Mouse (Mus musculus): ENCODE results near the gene Sumf2. TPM values are rescaled to one million over a fixed set of nuclear protein-coding genes. Genes with fewer than 3 reads are reported as not detected.

The Sumf2 gene
- 45.6 and 60.6 TPM in 2 replicates for polyA plus RNA-seq (2014; fragmentation: Nextera tagmentation; extraction: Ambion mirVana)

DNA sequence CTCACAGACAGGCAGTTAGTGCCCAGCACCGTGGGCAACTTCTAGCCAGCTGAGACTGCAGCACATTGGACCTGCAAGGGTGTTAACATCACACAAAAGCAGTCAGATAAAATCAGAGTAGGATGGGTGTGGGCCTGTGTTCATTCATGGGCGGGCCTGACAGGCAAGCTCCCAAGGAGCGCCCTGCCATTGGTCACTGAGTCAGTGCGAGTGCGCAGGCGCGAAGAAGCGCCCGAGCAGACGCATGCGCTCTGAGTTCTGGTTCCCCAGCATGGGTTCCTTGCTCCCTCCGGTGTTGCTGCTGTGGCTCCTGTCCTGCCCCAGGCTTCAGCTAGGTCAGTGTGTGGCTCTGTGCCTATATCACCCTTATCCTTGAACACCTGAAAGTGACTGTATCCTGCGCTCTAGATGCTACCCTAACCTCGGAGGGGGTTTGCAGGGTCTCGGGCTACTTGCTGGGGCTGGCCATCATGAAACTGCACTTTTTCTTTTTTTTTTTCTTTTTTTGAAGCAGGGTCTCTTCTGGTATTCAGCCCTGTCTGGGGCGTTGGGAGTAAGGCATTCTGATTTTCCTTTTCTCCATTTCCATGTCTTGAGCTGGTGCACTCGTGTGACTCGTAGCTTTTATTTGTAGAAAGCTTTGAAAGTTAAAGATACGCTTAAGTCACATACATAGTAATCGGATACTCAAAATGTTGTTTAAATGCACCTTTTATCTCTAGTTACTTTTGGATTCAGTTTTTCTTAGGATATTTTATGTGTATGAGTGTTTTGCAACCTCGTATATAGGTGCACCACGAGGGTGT, at the start of gene Sumf2:
TSS of gene Sumf2 (plus strand) at position 235 of the 806 bp plus-strand sequence.
- peak within 1 kb of the TSS; percentile 28; the same call in 1 of the 2 replicates for H3K27ac ChIP-seq (replicated peaks; ENCODE audit: low read depth, low read length)
- peak within 1 kb of the TSS; percentile 72 for H3K4me3 ChIP-seq (ENCODE audit: low read depth, low read length)
- peak within 1 kb of the TSS; percentile 74 for H3K4me2 ChIP-seq (ENCODE audit: low read depth, low read length)
- DNase-seq (ENCODE audit: low spot score), result peak; percentile 97
- H3K36me3 ChIP-seq (ENCODE audit: control insufficient read depth, insufficient read depth, low read length), result peaks cover 27% of the 10 kb centered on the region
- H3K9ac ChIP-seq (ENCODE audit: low read depth, low read length), result peak within 1 kb of the TSS; percentile 85
- peak; percentile 99 for ATAC-seq (ENCODE audit: low read depth)
- no peaks in the 10 kb centered on the region; the same call in 1 of the 2 replicates for H3K4me1 ChIP-seq (ENCODE audit: control insufficient read depth, insufficient read depth, low read length)
- no peaks in the 10 kb centered on the region for H3K9me3 ChIP-seq (ENCODE audit: control insufficient read depth, low read length)
- 10% methylated on average over 20 of the region's 22 CpGs for WGBS
- H3K27me3 ChIP-seq (replicated peaks; ENCODE audit: control insufficient read depth, insufficient read depth, low read length), result no peaks in the 10 kb centered on the region

DNA sequence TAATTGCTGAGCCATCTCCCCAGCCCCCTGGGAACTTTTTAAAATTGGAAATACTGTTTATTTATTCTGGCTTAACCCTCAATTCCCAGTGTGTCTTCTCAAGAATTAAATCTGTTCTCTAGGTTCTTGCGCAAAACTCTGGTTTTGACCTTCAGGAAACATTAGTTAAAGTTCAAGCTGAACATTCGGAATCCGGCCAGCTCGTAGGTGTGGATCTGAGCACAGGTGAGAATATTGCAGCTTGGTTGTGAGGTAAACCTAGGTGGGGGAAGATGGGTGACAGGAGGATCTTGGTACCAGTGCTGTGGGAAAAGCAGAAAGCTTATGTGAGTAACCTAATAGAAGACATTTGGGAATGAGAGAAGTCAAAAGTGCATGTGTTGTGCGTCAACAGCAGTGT, 1.9 kb upstream of the Sumf2 start:
- Histone ChIP-seq H3K4me2 (ENCODE audit: low read depth, low read length) (no peak overlapping the region), H3K9me3 (ENCODE audit: control insufficient read depth, low read length) (no peaks in the 10 kb centered on the region), H3K36me3 (ENCODE audit: control insufficient read depth, insufficient read depth, low read length) (peaks cover 27% of the 10 kb centered on the region), H3K27ac (replicated peaks; ENCODE audit: low read depth, low read length) (no peak overlapping the region), H3K4me3 (ENCODE audit: low read depth, low read length) (no peak overlapping the region), H3K27me3 (replicated peaks; ENCODE audit: control insufficient read depth, insufficient read depth, low read length) (no peaks in the 10 kb centered on the region), H3K9ac (ENCODE audit: low read depth, low read length) (no peak overlapping the region), H3K4me1 (ENCODE audit: control insufficient read depth, insufficient read depth, low read length) (no peaks in the 10 kb centered on the region; the same call in 1 of the 2 replicates)
- no peak for DNase-seq (ENCODE audit: low spot score)
- no peak for ATAC-seq (ENCODE audit: low read depth)
- WGBS, result 98% methylated on average over 5 of the region's 5 CpGs

DNA sequence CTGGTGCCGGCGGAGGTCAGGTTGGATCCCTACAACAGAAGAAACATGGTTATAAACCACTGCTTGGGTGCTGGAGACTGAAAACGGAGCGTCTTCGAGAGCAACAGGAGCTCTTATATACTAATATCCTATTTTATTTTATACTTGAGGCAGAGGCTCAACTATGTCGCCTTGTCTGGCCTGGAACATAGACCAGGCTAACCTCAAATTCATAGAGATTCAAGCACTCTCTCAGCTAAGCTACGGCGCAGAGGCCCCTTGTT, 703 bp downstream of the Sumf2 start:
- Histone ChIP-seq H3K27ac (replicated peaks; ENCODE audit: low read depth, low read length) (0 out of 2 replicates have a peak overlapping the region, but pooled peaks have one; percentile 28), H3K4me1 (ENCODE audit: control insufficient read depth, insufficient read depth, low read length) (no peaks in the 10 kb centered on the region; the same call in 1 of the 2 replicates), H3K4me2 (ENCODE audit: low read depth, low read length) (peak overlapping the region; percentile 74), H3K9me3 (ENCODE audit: control insufficient read depth, low read length) (no peaks in the 10 kb centered on the region), H3K4me3 (ENCODE audit: low read depth, low read length) (peak overlapping the region; percentile 72), H3K27me3 (replicated peaks; ENCODE audit: control insufficient read depth, insufficient read depth, low read length) (no peaks in the 10 kb centered on the region), H3K36me3 (ENCODE audit: control insufficient read depth, insufficient read depth, low read length) (peaks cover 27% of the 10 kb centered on the region), H3K9ac (ENCODE audit: low read depth, low read length) (peak overlapping the region; percentile 85)
- 53% methylated on average over 8 of the region's 8 CpGs for WGBS
- no peak for ATAC-seq (ENCODE audit: low read depth)
- DNase-seq (ENCODE audit: low spot score), result no peak

DNA sequence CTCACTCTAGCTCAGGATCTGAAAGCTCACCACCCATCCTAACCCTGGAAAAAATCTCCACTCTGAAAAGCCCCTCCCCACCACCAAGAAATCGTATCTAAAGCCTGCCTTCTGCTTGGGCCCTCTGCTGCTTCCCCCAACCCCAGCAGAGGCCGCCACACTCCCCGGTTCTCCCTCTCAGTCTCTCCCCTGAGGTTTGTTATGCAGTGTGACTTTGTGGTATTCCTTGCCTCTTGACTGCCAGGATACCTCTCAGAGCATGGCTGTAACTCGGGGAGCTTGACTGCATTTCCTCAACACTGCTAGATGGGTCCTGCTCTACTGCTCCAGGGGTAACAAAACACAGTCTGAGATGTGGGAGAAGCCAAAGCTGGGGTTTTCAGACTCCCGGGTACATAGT, 8.4 kb downstream of the Sumf2 start:
- H3K36me3 ChIP-seq (ENCODE audit: control insufficient read depth, insufficient read depth, low read length), result peaks cover 58% of the 10 kb centered on the region
- DNase-seq (ENCODE audit: low spot score), result no peak
- H3K4me1 ChIP-seq (ENCODE audit: control insufficient read depth, insufficient read depth, low read length), result no peaks in the 10 kb centered on the region
- no peak overlapping the region for H3K4me2 ChIP-seq (ENCODE audit: low read depth, low read length)
- 48% methylated on average over 5 of the region's 5 CpGs for WGBS
- no peak overlapping the region for H3K4me3 ChIP-seq (ENCODE audit: low read depth, low read length)
- H3K9ac ChIP-seq (ENCODE audit: low read depth, low read length), result no peak overlapping the region
- no peak for ATAC-seq (ENCODE audit: low read depth)
- no peak overlapping the region for H3K27ac ChIP-seq (replicated peaks; ENCODE audit: low read depth, low read length)
- H3K27me3 ChIP-seq (replicated peaks; ENCODE audit: control insufficient read depth, insufficient read depth, low read length), result no peaks in the 10 kb centered on the region
- no peaks in the 10 kb centered on the region for H3K9me3 ChIP-seq (ENCODE audit: control insufficient read depth, low read length)

DNA sequence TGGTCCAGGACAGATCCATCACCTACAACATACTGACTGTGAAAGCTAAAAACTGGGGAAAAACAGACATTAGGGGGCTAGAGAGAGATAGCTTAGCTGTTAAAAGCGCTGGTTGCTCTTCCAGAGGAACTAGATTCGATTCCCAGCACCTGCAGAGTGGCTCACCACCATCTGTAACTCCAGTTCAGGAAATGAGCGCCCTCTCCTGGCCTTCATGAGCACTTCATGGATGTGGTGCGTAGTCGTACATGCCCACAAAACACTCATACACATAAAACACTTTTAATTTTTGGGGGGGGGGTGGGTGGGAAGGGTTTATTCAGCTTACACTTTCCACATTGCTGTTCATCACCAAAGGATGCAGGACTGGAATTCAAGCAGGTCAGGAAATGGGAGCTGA, 9.6 kb downstream of the Sumf2 start:
- H3K4me1 ChIP-seq (ENCODE audit: control insufficient read depth, insufficient read depth, low read length), result no peaks in the 10 kb centered on the region
- ATAC-seq (ENCODE audit: low read depth) (no peak), DNase-seq (ENCODE audit: low spot score) (no peak)
- peaks cover 70% of the 10 kb centered on the region for H3K36me3 ChIP-seq (ENCODE audit: control insufficient read depth, insufficient read depth, low read length)
- H3K4me2 ChIP-seq (ENCODE audit: low read depth, low read length), result no peak overlapping the region
- H3K4me3 ChIP-seq (ENCODE audit: low read depth, low read length), result no peak overlapping the region
- no peak overlapping the region for H3K9ac ChIP-seq (ENCODE audit: low read depth, low read length)
- H3K27me3 ChIP-seq (replicated peaks; ENCODE audit: control insufficient read depth, insufficient read depth, low read length), result no peaks in the 10 kb centered on the region
- H3K27ac ChIP-seq (replicated peaks; ENCODE audit: low read depth, low read length), result no peak overlapping the region
- no peaks in the 10 kb centered on the region for H3K9me3 ChIP-seq (ENCODE audit: control insufficient read depth, low read length)
- 90% methylated on average over 5 of the region's 5 CpGs for WGBS

DNA sequence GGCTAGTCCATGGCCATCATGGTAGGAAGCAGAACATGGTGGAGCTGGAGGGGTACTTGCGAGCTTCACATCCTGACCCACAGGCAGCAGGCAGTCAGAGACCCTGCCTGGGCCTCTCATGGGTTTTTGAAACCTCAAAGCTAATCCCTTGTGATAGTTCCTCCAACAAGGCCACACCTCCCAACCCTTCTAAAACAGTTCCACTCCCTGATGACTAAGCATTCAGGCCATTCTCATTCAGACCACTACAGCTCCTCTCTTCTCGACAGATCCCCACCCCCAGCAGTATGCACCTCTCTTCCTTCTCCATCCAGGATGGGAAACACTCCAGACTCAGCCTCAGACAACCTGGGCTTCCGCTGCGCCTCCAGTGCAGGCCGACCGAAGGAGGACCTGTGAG, 15.5 kb downstream of the Sumf2 start:
- H3K27ac ChIP-seq (replicated peaks; ENCODE audit: low read depth, low read length), result no peak overlapping the region
- ATAC-seq (ENCODE audit: low read depth) (no peak), DNase-seq (ENCODE audit: low spot score) (no peak)
- H3K4me3 ChIP-seq (ENCODE audit: low read depth, low read length), result no peak overlapping the region
- no peak overlapping the region for H3K4me2 ChIP-seq (ENCODE audit: low read depth, low read length)
- H3K27me3 ChIP-seq (replicated peaks; ENCODE audit: control insufficient read depth, insufficient read depth, low read length), result no peaks in the 10 kb centered on the region
- H3K36me3 ChIP-seq (ENCODE audit: control insufficient read depth, insufficient read depth, low read length), result peaks cover 46% of the 10 kb centered on the region
- no peak overlapping the region for H3K9ac ChIP-seq (ENCODE audit: low read depth, low read length)
- 94% methylated on average over 6 of the region's 6 CpGs for WGBS
- peaks cover 4% of the 10 kb centered on the region; the same call in 1 of the 2 replicates for H3K4me1 ChIP-seq (ENCODE audit: control insufficient read depth, insufficient read depth, low read length)
- H3K9me3 ChIP-seq (ENCODE audit: control insufficient read depth, low read length), result no peaks in the 10 kb centered on the region

DNA sequence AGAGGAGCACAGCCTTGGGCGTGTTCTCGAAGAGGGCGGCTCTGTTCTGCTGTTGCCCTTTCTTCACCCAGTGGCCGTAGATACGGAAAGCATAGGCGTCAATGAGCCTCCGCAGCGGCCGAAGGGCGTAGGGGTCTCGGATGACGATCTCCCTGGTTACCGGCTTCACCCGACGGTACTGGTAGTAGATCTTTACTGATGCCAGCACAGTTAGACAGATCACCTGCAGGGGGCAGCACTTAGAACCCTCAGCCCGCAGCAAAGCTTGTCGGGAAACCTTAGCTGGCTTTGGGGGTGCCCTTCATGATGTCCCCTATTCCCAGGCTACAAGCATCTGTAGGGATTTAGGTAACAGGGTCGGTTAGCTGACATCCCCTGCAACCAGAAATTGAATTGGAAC, 17.7 kb downstream of the Sumf2 start:
- H3K36me3 ChIP-seq (ENCODE audit: control insufficient read depth, insufficient read depth, low read length), result peaks cover 33% of the 10 kb centered on the region
- DNase-seq (ENCODE audit: low spot score) (no peak), ATAC-seq (ENCODE audit: low read depth) (peak; percentile 33; the same call in 1 of the 2 replicates)
- 12% methylated on average over 18 of the region's 18 CpGs for WGBS
- peak overlapping the region; percentile 31; the same call in 1 of the 2 replicates for H3K4me2 ChIP-seq (ENCODE audit: low read depth, low read length)
- 0 out of 2 replicates have a peak overlapping the region, but pooled peaks have one; percentile 37 for H3K9ac ChIP-seq (ENCODE audit: low read depth, low read length)
- no peak overlapping the region for H3K27ac ChIP-seq (replicated peaks; ENCODE audit: low read depth, low read length)
- no peak overlapping the region for H3K4me3 ChIP-seq (ENCODE audit: low read depth, low read length)
- H3K9me3 ChIP-seq (ENCODE audit: control insufficient read depth, low read length), result no peaks in the 10 kb centered on the region
- H3K27me3 ChIP-seq (replicated peaks; ENCODE audit: control insufficient read depth, insufficient read depth, low read length), result no peaks in the 10 kb centered on the region
- H3K4me1 ChIP-seq (ENCODE audit: control insufficient read depth, insufficient read depth, low read length), result peaks cover 4% of the 10 kb centered on the region; the same call in 1 of the 2 replicates

DNA sequence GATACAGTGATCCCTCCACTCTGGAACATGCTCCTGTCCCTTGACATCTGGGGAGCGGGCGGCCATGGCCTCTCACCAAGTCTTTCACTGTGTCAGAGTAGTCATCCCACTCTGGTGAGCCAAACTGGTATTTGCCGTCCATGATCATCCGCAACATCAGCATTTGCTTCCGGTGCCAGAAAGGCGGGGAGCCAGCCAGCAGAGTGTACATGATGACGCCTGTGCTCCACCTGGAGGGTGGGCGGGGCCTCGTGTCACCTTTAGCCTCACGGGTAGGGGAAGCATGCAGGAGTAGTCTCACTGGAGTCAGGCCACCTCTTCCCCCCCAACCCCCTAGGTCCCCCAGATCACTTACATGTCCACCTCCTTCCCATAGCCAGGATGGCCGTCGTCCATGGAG, 19.1 kb downstream of the Sumf2 start:
- 85% methylated on average over 12 of the region's 12 CpGs for WGBS
- no peak for DNase-seq (ENCODE audit: low spot score)
- H3K36me3 ChIP-seq (ENCODE audit: control insufficient read depth, insufficient read depth, low read length), result peaks cover 19% of the 10 kb centered on the region
- H3K27ac ChIP-seq (replicated peaks; ENCODE audit: low read depth, low read length), result no peak overlapping the region
- H3K4me1 ChIP-seq (ENCODE audit: control insufficient read depth, insufficient read depth, low read length), result peaks cover 4% of the 10 kb centered on the region; the same call in 1 of the 2 replicates
- no peak overlapping the region for H3K4me2 ChIP-seq (ENCODE audit: low read depth, low read length)
- H3K9me3 ChIP-seq (ENCODE audit: control insufficient read depth, low read length), result no peaks in the 10 kb centered on the region
- H3K9ac ChIP-seq (ENCODE audit: low read depth, low read length), result no peak overlapping the region
- H3K27me3 ChIP-seq (replicated peaks; ENCODE audit: control insufficient read depth, insufficient read depth, low read length), result no peaks in the 10 kb centered on the region
- H3K4me3 ChIP-seq (ENCODE audit: low read depth, low read length), result no peak overlapping the region
- no peak for ATAC-seq (ENCODE audit: low read depth)

All from embryonic facial prominence, embryonic 14.5 days (tissue).